ENCODE assay signal across 7 mouse cellular contexts in genomic region chr4:41712421-41713196, GRCm38 (mm10). TPM values are rescaled to one million over a fixed set of nuclear protein-coding genes. Genes with fewer than 3 reads are reported as not detected.
DNase-seq lines count a peak whose midpoint lies in the region; ATAC-seq and TF ChIP-seq lines count a peak whose summit lies in the region.

No protein-coding gene starts in this region.

- H3ac ChIP-seq in C2C12 (ENCODE audit: control insufficient read depth, insufficient read length, low read depth) = peak overlapping the region; percentile 77

- in situ Hi-C loops in ES-E14 (cut with MboI; ENCODE audit: low sequenced_read_pairs in 2 of 2, unreplicated experiment in 2 of 2) = loop anchor here in 1 of 2 experiments (25.0 kb wide), 1 partner anchor 150 kb away; the partner anchor contains the start of genes Dnaic1 and Fam219a

- H3K79me2 ChIP-seq in C2C12 (ENCODE audit: control insufficient read depth, insufficient read depth) (peaks cover 15% of the 10 kb centered on the region), macrophage (ENCODE audit: inconsistent target) (no peaks in the 10 kb centered on the region; the same call in 1 of the 2 replicates)

- H3K9me3 ChIP-seq in ES-E14 (ENCODE audit: control insufficient read depth, insufficient read depth, low read depth, low read length) = no peaks in the 10 kb centered on the region
- no peaks in the 10 kb centered on the region for H3K9me3 ChIP-seq in intestine, postnatal 0 days (ENCODE audit: control insufficient read depth)

- peak overlapping the region; percentile 80 for H3K4me3 ChIP-seq in C2C12 (ENCODE audit: insufficient read depth, poor library complexity, severe bottlenecking)
- peak overlapping the region; percentile 68 to 100 for H3K4me3 ChIP-seq in ES-E14 (ENCODE audit: insufficient read depth in 1 of 2, low read depth in 1 of 2, low read length in 2 of 2, poor library complexity in 1 of 2, severe bottlenecking in 1 of 2)
- H3K4me3 ChIP-seq in intestine, postnatal 0 days (ENCODE audit: low read depth, low read length) = peak overlapping the region; percentile 85
- H3K4me3 ChIP-seq in macrophage (ENCODE audit: inconsistent target) = peak overlapping the region; percentile 91

- H3K79me3 ChIP-seq in C2C12 (ENCODE audit: low read depth) = peaks cover 14% of the 10 kb centered on the region

- WGBS in intestine, postnatal 0 days = 37% methylated on average over 31 of the region's 31 CpGs
- WGBS in macrophage (ENCODE audit: missing documents) = 50% methylated on average over 27 of the region's 31 CpGs

- peak; percentile 6; the same call in 1 of the 2 replicates for ATAC-seq in intestine, postnatal 0 days

- H3K4me2 ChIP-seq in intestine, postnatal 0 days (replicated peaks; ENCODE audit: low read depth) = peak overlapping the region; percentile 67

- DNase-seq in ES-E14 (ENCODE audit: low read depth, low spot score) = no peak
- peak; percentile 45 to 58 for DNase-seq in gastrocnemius, adult 8-10 months (ENCODE audit: low spot score in 2 of 2)
- DNase-seq in right cerebral cortex, adult 18-20 months = no peak
- DNase-seq in left cerebral cortex, adult 11 months (ENCODE audit: low spot score) = no peak

- no peak for TF ChIP-seq CTCF in C2C12 (IDR thresholded peaks at IDR 0.05; ENCODE audit: control insufficient read depth, insufficient read depth, insufficient read length)
- TF ChIP-seq CTCF in intestine, postnatal 0 days (IDR thresholded peaks at IDR 0.05; ENCODE audit: low read depth) = no peak

- 0 out of 2 replicates have a peak overlapping the region, but pooled peaks have one; percentile 1 for H3K27ac ChIP-seq in ES-E14 (ENCODE audit: insufficient read depth, low read depth, low read length, poor library complexity, severe bottlenecking)
- H3K27ac ChIP-seq in intestine, postnatal 0 days (ENCODE audit: low read depth, low read length) = peak overlapping the region; percentile 61; the same call in 1 of the 2 replicates
- peak overlapping the region; percentile 54 for H3K27ac ChIP-seq in macrophage

- H3K36me3 ChIP-seq in C2C12 (ENCODE audit: control insufficient read depth, insufficient read depth) (peaks cover 6% of the 10 kb centered on the region), ES-E14 (ENCODE audit: control insufficient read depth, insufficient read depth, low read length, poor library complexity, severe bottlenecking) (peaks cover 17% of the 10 kb centered on the region; the same call in 1 of the 2 replicates), macrophage (ENCODE audit: inconsistent target) (peaks cover 16% of the 10 kb centered on the region; the same call in 1 of the 2 replicates)
- peaks cover 15% of the 10 kb centered on the region for H3K36me3 ChIP-seq in intestine, postnatal 0 days (ENCODE audit: control insufficient read depth, insufficient read depth)

- peaks cover 2 to 5% of the 10 kb centered on the region in 2 experiments; a peak in 1 of 4 replicates for H3K4me1 ChIP-seq in ES-E14 (ENCODE audit: control insufficient read depth in 2 of 2, insufficient read depth in 2 of 2, low read length in 2 of 2, poor library complexity in 1 of 2)
- H3K4me1 ChIP-seq in intestine, postnatal 0 days (replicated peaks; ENCODE audit: control insufficient read depth, insufficient read depth, low read length) = peaks cover 4% of the 10 kb centered on the region; the same call in 1 of the 2 replicates

- H3K27me3 ChIP-seq in C2C12 (ENCODE audit: control insufficient read depth, insufficient read depth, insufficient read length) = no peaks in the 10 kb centered on the region
- H3K27me3 ChIP-seq in intestine, postnatal 0 days (replicated peaks; ENCODE audit: control insufficient read depth, insufficient read depth, low read length) = no peaks in the 10 kb centered on the region

- peak overlapping the region; percentile 82 for H3K9ac ChIP-seq in ES-E14 (ENCODE audit: insufficient read depth, low read depth, low read length, poor library complexity, severe bottlenecking)
- peak overlapping the region; percentile 82 for H3K9ac ChIP-seq in intestine, postnatal 0 days (ENCODE audit: low read depth, low read length)

TF ChIP-seq in C2C12, 6 proteins besides CTCF, POLR2A, EP300 and RAD21:
- TF ChIP-seq MYOD1 (IDR thresholded peaks at IDR 0.05; ENCODE audit: control insufficient read depth, insufficient read length, low read depth) (no peak), MYOG (IDR thresholded peaks at IDR 0.05; ENCODE audit: control insufficient read depth, extremely low read depth, insufficient read length) (no peak), FOSL1 (IDR thresholded peaks at IDR 0.05; ENCODE audit: insufficient read depth, low read length, poor library complexity, severe bottlenecking) (no peak), MAX (IDR thresholded peaks at IDR 0.05) (no peak), USF1 (IDR thresholded peaks at IDR 0.05; ENCODE audit: low read depth) (no peak), CEBPB (IDR thresholded peaks at IDR 0.05; ENCODE audit: low read depth) (no peak)

TF ChIP-seq in ES-E14, 5 proteins besides CTCF, POLR2A, EP300 and RAD21:
- TF ChIP-seq ZC3H11A (IDR thresholded peaks at IDR 0.05; ENCODE audit: borderline replicate concordance, low read depth, low read length) = no peak
- TF ChIP-seq MAFK (IDR thresholded peaks at IDR 0.05; ENCODE audit: insufficient read depth, low read depth, low read length) = no peak
- TF ChIP-seq HCFC1 (IDR thresholded peaks at IDR 0.05; ENCODE audit: borderline replicate concordance, insufficient read depth, low read length) = no peak
- TF ChIP-seq ZNF384 (IDR thresholded peaks at IDR 0.05; ENCODE audit: low read depth, low read length) = no peak
- TF ChIP-seq CHD2 (IDR thresholded peaks at IDR 0.05; ENCODE audit: low read depth, low read length) = no peak

RNA-seq across cellular contexts. Expression of gene Rpp25l, which starts 0.7 kb away (rescaled TPM):
- polyA plus RNA-seq in C2C12 (2012; fragmentation: generic; extraction: Trizol) (60.3 TPM), macrophage (2018) (6.4 to 25.9 TPM (median 19.8 TPM) in 3 replicates)
- total RNA-seq in ES-E14 (2012; rRNA removed) = 56.8 and 67.7 TPM in 2 replicates
- 10 to 100 TPM; 57.2 to 67.4 (median 59.9) TPM for total RNA-seq in gastrocnemius, adult 8-10 months (2022)
- 47.4 and 51.3 TPM in 2 replicates for polyA plus RNA-seq in intestine, postnatal 0 days (2015; fragmentation: Nextera tagmentation; extraction: Ambion mirVana)
- 1 to 10 TPM in 18 of 26 experiments, under 1 TPM in 1, not detected in 7; 0.86 to 5.8 (median 2.7) TPM for total RNA-seq in macrophage (2018; cell fraction: chromatin; rRNA removed)
- total RNA-seq in macrophage (2018; cell fraction: cytosol; rRNA removed) = 10 to 100 TPM in 22 of 26 experiments, 1 to 10 TPM in 4; 6.7 to 22.1 (median 15.7) TPM
- 10 to 100 TPM in 2 of 26 experiments, 1 to 10 TPM in 24; 1.0 to 13.8 (median 4.4) TPM for total RNA-seq in macrophage (2018; cell fraction: nucleus; rRNA removed)

RNA-seq across cellular contexts. Expression of gene Dctn3, which starts 10.4 kb away (rescaled TPM):
- polyA plus RNA-seq in C2C12 (2012; fragmentation: generic; extraction: Trizol) (106 TPM), macrophage (2018) (34.4 to 93.4 TPM (median 69.6 TPM) in 3 replicates)
- total RNA-seq in ES-E14 (2012; rRNA removed) = 87.0 and 90.9 TPM in 2 replicates
- total RNA-seq in gastrocnemius, adult 8-10 months (2022) = 10 to 100 TPM; 39.1 to 50.9 (median 40.7) TPM
- polyA plus RNA-seq in intestine, postnatal 0 days (2015; fragmentation: Nextera tagmentation; extraction: Ambion mirVana) = 127 and 144 TPM in 2 replicates
- 10 to 100 TPM in 14 of 26 experiments, 1 to 10 TPM in 12; 2.7 to 20.1 (median 10.4) TPM for total RNA-seq in macrophage (2018; cell fraction: chromatin; rRNA removed)
- 10 to 100 TPM; 59.2 to 85.1 (median 73.9) TPM for total RNA-seq in macrophage (2018; cell fraction: cytosol; rRNA removed)
- total RNA-seq in macrophage (2018; cell fraction: nucleus; rRNA removed) = 10 to 100 TPM in 24 of 26 experiments, 1 to 10 TPM in 2; 8.5 to 36.2 (median 21.4) TPM

RNA-seq across cellular contexts. Expression of gene Il11ra1, which starts 12.8 kb away (rescaled TPM):
- 2.4 TPM for polyA plus RNA-seq in C2C12 (2012; fragmentation: generic; extraction: Trizol)
- total RNA-seq in ES-E14 (2012; rRNA removed) = 13.5 and 20.9 TPM in 2 replicates
- total RNA-seq in gastrocnemius, adult 8-10 months (2022) = 10 to 100 TPM; 41.4 to 51.9 (median 49.4) TPM
- polyA plus RNA-seq in intestine, postnatal 0 days (2015; fragmentation: Nextera tagmentation; extraction: Ambion mirVana) = 63.8 and 63.9 TPM in 2 replicates
- total RNA-seq in macrophage (2018; cell fraction: chromatin; rRNA removed) = 100 to 1,000 TPM in 2 of 26 experiments, 10 to 100 TPM in 24; 19.0 to 101 (median 46.7) TPM
- 100 to 1,000 TPM in 3 of 26 experiments, 10 to 100 TPM in 23; 33.4 to 114 (median 74.5) TPM for total RNA-seq in macrophage (2018; cell fraction: cytosol; rRNA removed)
- 100 to 1,000 TPM in 6 of 26 experiments, 10 to 100 TPM in 20; 42.6 to 132 (median 83.0) TPM for total RNA-seq in macrophage (2018; cell fraction: nucleus; rRNA removed)
- 34.7 to 49.1 TPM (median 47.4 TPM) in 3 replicates for polyA plus RNA-seq in macrophage (2018)

RNA-seq across cellular contexts. Expression of gene Cntfr, which starts 15.7 kb away (rescaled TPM):
- polyA plus RNA-seq in C2C12 (2012; fragmentation: generic; extraction: Trizol) = 0.05 TPM
- total RNA-seq in ES-E14 (2012; rRNA removed) = 17.0 and 19.9 TPM in 2 replicates
- total RNA-seq in gastrocnemius, adult 8-10 months (2022) = 10 to 100 TPM; 17.8 to 25.6 (median 22.5) TPM
- polyA plus RNA-seq in intestine, postnatal 0 days (2015; fragmentation: Nextera tagmentation; extraction: Ambion mirVana) = 1.9 and 2.8 TPM in 2 replicates
- under 1 TPM in 1 of 26 experiments, not detected in 25; 0.44 TPM for total RNA-seq in macrophage (2018; cell fraction: chromatin; rRNA removed)
- total RNA-seq in macrophage (2018; cell fraction: cytosol; rRNA removed) = not detected
- not detected for total RNA-seq in macrophage (2018; cell fraction: nucleus; rRNA removed)
- polyA plus RNA-seq in macrophage (2018) = not detected in 3 replicates

RNA-seq across cellular contexts. Expression of gene Arid3c, which starts 18.3 kb away (rescaled TPM):
- polyA plus RNA-seq in C2C12 (2012; fragmentation: generic; extraction: Trizol) (not detected), macrophage (2018) (not detected in 3 replicates)
- 0.11 TPM in 1 of 2 replicates, not detected in the other for total RNA-seq in ES-E14 (2012; rRNA removed)
- total RNA-seq in gastrocnemius, adult 8-10 months (2022) = not detected
- not detected in 2 replicates for polyA plus RNA-seq in intestine, postnatal 0 days (2015; fragmentation: Nextera tagmentation; extraction: Ambion mirVana)
- total RNA-seq in macrophage (2018; cell fraction: chromatin; rRNA removed) = not detected
- total RNA-seq in macrophage (2018; cell fraction: cytosol; rRNA removed) = not detected
- not detected for total RNA-seq in macrophage (2018; cell fraction: nucleus; rRNA removed)

Comparison
In these comparisons a context has a peak if more than half of its experiments do, and no peak if none do; other contexts are left out.
1. DNase-seq: peak in gastrocnemius, adult 8-10 months (2 of 2); none in ES-E14 (single experiment), right cerebral cortex, adult 18-20 months (single experiment) and left cerebral cortex, adult 11 months (single experiment).
2. H3K27ac ChIP-seq: peak in every context shown above with its lines; median percentile 61 in intestine, postnatal 0 days; 54 in macrophage; 1 in ES-E14.
3. RNA of gene Il11ra1, which starts 12.8 kb away (polyA plus RNA-seq): 63.8 to 63.9 TPM in intestine, postnatal 0 days and 34.7 to 49.1 TPM in macrophage; 2.4 TPM in C2C12 (single experiment); every median in the first group is over 10 times any median in the second.
4. Peak in every context shown above with its lines, with median percentiles within 50 percentile points of each other: H3K4me3 ChIP-seq.